Mouse (Mus musculus) heart, adult 2 months (tissue): ENCODE measurements around the gene 4930519P11Rik.

ENCODE experiments used
- CTCF ChIP-seq: fragments of 200-600 bp; IDR thresholded peaks from 2 replicates; pipeline ENCODE4 v1.8.1; 2022; ENCODE audit warnings: antibody characterized with exemption, mild to moderate bottlenecking, moderate library complexity
- EP300 ChIP-seq: fragments of 200-500 bp; IDR thresholded peaks from 2 replicates; pipeline ENCODE4 v1.6.1; 2011; ENCODE audit warnings: low read depth, low read length, control low read depth; ENCODE audit not compliant: insufficient read depth

DNA sequence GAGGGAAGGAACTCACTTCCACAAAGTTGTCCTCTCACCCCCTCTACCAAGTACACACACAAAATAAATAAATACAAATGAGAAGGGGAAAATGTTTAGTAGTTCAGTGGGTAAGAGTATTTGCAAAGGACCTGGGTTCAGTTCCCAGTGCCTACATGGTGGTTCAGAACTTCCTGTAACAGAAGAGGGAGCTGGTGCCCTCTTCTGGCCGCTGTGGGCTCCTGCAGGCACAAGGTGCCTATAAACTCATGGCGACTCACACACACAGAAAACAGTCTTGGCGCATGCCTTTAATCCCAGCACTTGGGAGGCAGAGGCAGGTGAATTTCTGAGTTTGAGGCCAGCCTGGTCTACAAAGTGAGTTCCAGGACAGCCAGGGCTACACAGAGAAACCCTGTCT, 25.3 kb upstream of the 4930519P11Rik start:
- TF ChIP-seq CTCF (peak; percentile 17; the same call in 1 of the 2 replicates), EP300 (no peak)
